Mouse (Mus musculus) neutrophil, adult 65 days (primary cell): ENCODE measurements around the gene Tmem156. TPM values are rescaled to one million over a fixed set of nuclear protein-coding genes. Genes with fewer than 3 reads are reported as not detected.

Experiments used
- total RNA-seq: library from RNA; stranded (reverse); gene quantifications from 2 replicates; pipeline ENCODE4 v1.2.4, GENCODE M21; 2023

The Tmem156 gene
- total RNA-seq: 39.8 and 51.4 TPM in 2 replicates

DNA sequence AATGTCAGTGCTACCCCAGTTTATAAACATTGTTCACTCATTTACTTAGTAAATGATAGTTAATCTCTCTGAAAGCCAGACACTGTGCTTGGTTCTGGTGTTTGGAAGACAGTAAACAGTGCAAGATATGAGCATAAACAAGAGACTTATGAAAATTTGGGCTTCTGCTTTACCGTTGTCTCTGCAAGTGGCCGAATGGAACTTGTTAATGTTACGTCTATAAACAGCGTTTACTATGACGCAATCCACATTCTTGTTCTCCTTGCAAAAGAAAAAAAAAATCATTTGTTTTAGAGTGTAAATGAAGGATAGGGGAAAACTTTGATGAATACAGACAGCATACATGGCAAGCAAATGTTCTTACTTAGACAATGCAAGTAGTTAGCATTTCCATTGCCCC, at the start of gene Tmem156:
Tmem156 (minus strand) TSS at position 212 of the 400 bp plus-strand sequence.

DNA sequence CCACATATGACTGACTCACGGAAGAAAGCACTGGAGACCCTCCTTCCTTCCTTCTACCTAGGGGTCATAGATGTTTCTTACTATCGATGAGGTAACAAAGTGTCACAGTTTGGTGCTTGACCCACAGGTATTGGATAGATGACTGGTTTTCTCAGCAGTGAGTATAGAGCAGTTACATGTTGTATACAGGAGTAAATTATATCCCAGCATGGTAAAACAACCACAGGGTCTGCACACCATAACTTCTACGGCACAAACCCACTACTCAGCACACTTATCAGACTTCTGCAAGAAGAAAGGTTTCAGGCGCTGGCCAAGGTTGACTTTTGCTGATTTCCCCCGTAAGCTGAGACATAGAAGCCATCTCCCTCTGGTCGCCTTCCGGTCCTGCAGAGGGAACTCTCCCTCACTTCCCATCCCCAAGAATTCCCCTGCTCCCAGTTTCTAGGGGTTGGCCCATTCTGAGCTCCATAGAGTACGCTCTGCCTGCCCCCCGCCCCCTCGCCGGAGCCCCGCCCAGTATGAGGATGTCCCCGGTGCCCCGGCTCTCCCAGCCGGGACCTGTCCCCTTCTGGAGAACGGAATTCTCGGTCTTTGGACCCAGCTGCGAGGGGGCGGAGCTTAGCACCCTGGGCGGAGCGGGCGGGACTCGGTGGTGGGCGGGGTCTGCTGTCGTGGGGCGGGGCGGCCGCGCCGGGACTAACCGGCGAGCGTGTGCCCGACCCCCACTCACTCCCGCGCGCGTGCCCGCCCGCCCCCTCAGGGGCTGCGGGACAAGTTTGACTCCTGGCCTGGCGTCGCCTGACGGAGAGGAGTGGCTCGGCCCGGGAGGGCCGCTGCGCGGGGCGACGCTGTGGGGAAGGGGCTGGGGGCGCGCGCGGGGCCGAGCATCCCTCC, 15.2 kb upstream of the Tmem156 start, which contains the start of gene Klhl5:
Klhl5 (plus strand) TSS at position 664 of the 897 bp plus-strand sequence.

Other genes starting within 250 kb of the Tmem156 start
- 4.7 and 7.7 TPM in 2 replicates for gene Tlr1, start 158.6 kb downstream of the Tmem156 start, total RNA-seq
- gene Tlr6, start 132.0 kb downstream of the Tmem156 start, total RNA-seq: 29.2 and 31.5 TPM in 2 replicates
- 14.9 and 28.9 TPM in 2 replicates for gene Fam114a1, start 122.1 kb downstream of the Tmem156 start, total RNA-seq
- gene Klhl5, start 15.4 kb upstream of the Tmem156 start, total RNA-seq: 34.9 and 41.8 TPM in 2 replicates
- 0.48 and 1.7 TPM in 2 replicates for gene Wdr19, start 107.6 kb upstream of the Tmem156 start, total RNA-seq
- gene Rfc1, start 243.5 kb upstream of the Tmem156 start, total RNA-seq: 45.5 and 54.0 TPM in 2 replicates